Mouse (Mus musculus): ENCODE measurements around the gene Fam71e2. TPM values are rescaled to one million over a fixed set of nuclear protein-coding genes. Genes with fewer than 3 reads are reported as not detected.

Fam71e2 gene
- polyA plus RNA-seq, 1 experiment from 2014 or later: not detected

- H3K9ac ChIP-seq (ENCODE audit: low read length): peak overlapping the region; percentile 33
- H3K4me3 ChIP-seq (ENCODE audit: low read length): peak overlapping the region; percentile 48
- H3K4me2 ChIP-seq (ENCODE audit: low read depth, low read length): peak overlapping the region; percentile 56
- H3K27ac ChIP-seq (ENCODE audit: low read length): peak overlapping the region; percentile 60; the same call in 1 of the 2 replicates
- H3K9me3 ChIP-seq (ENCODE audit: control insufficient read depth, low read length): no peaks in the 10 kb centered on the region
- WGBS: 3% methylated on average over 30 of the region's 30 CpGs
- H3K36me3 ChIP-seq (ENCODE audit: control insufficient read depth, insufficient read depth, low read length): no peaks in the 10 kb centered on the region
- H3K4me1 ChIP-seq (replicated peaks; ENCODE audit: control insufficient read depth, insufficient read depth, low read length): peaks cover 8% of the 10 kb centered on the region
- no peaks in the 10 kb centered on the region for H3K27me3 ChIP-seq (ENCODE audit: control insufficient read depth, insufficient read depth, low read depth, low read length)
- ATAC-seq (ENCODE audit: low read depth): peak; percentile 86
Observed at GRCm38 (mm10) chr7:4751971-4752820, 18.9 kb downstream of the Fam71e2 start.

- Histone ChIP-seq H3K9me3 (ENCODE audit: control insufficient read depth, low read length) (no peaks in the 10 kb centered on the region), H3K4me2 (ENCODE audit: low read depth, low read length) (no peak overlapping the region), H3K4me1 (replicated peaks; ENCODE audit: control insufficient read depth, insufficient read depth, low read length) (peaks cover 8% of the 10 kb centered on the region), H3K27me3 (ENCODE audit: control insufficient read depth, insufficient read depth, low read depth, low read length) (no peaks in the 10 kb centered on the region), H3K9ac (ENCODE audit: low read length) (no peak overlapping the region), H3K4me3 (ENCODE audit: low read length) (no peak overlapping the region), H3K36me3 (ENCODE audit: control insufficient read depth, insufficient read depth, low read length) (peaks cover 3% of the 10 kb centered on the region), H3K27ac (ENCODE audit: low read length) (no peak overlapping the region)
- 77% methylated on average over 2 of the region's 2 CpGs for WGBS
- no peak for ATAC-seq (ENCODE audit: low read depth)
Observed at GRCm38 (mm10) chr7:4749169-4749568, 21.9 kb downstream of the Fam71e2 start.

- Histone ChIP-seq H3K4me1 (replicated peaks; ENCODE audit: control insufficient read depth, insufficient read depth, low read length) (peaks cover 8% of the 10 kb centered on the region), H3K9ac (ENCODE audit: low read length) (no peak overlapping the region), H3K4me2 (ENCODE audit: low read depth, low read length) (no peak overlapping the region), H3K27ac (ENCODE audit: low read length) (no peak overlapping the region), H3K27me3 (ENCODE audit: control insufficient read depth, insufficient read depth, low read depth, low read length) (no peaks in the 10 kb centered on the region), H3K36me3 (ENCODE audit: control insufficient read depth, insufficient read depth, low read length) (peaks cover 3% of the 10 kb centered on the region), H3K9me3 (ENCODE audit: control insufficient read depth, low read length) (no peaks in the 10 kb centered on the region), H3K4me3 (ENCODE audit: low read length) (no peak overlapping the region)
- ATAC-seq (ENCODE audit: low read depth): no peak
- 71% methylated on average over 4 of the region's 4 CpGs for WGBS
Observed at GRCm38 (mm10) chr7:4748321-4748720, 22.8 kb downstream of the Fam71e2 start.

- Histone ChIP-seq H3K27me3 (ENCODE audit: control insufficient read depth, insufficient read depth, low read depth, low read length) (no peaks in the 10 kb centered on the region), H3K4me1 (replicated peaks; ENCODE audit: control insufficient read depth, insufficient read depth, low read length) (peaks cover 6% of the 10 kb centered on the region), H3K36me3 (ENCODE audit: control insufficient read depth, insufficient read depth, low read length) (peaks cover 3% of the 10 kb centered on the region), H3K4me2 (ENCODE audit: low read depth, low read length) (no peak overlapping the region), H3K9ac (ENCODE audit: low read length) (no peak overlapping the region), H3K4me3 (ENCODE audit: low read length) (no peak overlapping the region), H3K9me3 (ENCODE audit: control insufficient read depth, low read length) (no peaks in the 10 kb centered on the region), H3K27ac (ENCODE audit: low read length) (no peak overlapping the region)
- 69% methylated on average over 9 of the region's 9 CpGs for whole genome bisulfite sequencing
- ATAC-seq (ENCODE audit: low read depth): no peak
Observed at GRCm38 (mm10) chr7:4747156-4747899, 23.8 kb downstream of the Fam71e2 start.

- whole genome bisulfite sequencing: 86% methylated on average over 22 of the region's 22 CpGs
- H3K4me3 ChIP-seq (ENCODE audit: low read length): no peak overlapping the region
- no peak overlapping the region for H3K4me2 ChIP-seq (ENCODE audit: low read depth, low read length)
- no peak for ATAC-seq (ENCODE audit: low read depth)
- H3K27ac ChIP-seq (ENCODE audit: low read length): no peak overlapping the region
- H3K4me1 ChIP-seq (replicated peaks; ENCODE audit: control insufficient read depth, insufficient read depth, low read length): peaks cover 5% of the 10 kb centered on the region
- no peak overlapping the region for H3K9ac ChIP-seq (ENCODE audit: low read length)
- no peaks in the 10 kb centered on the region for H3K9me3 ChIP-seq (ENCODE audit: control insufficient read depth, low read length)
- no peaks in the 10 kb centered on the region for H3K27me3 ChIP-seq (ENCODE audit: control insufficient read depth, insufficient read depth, low read depth, low read length)
- peaks cover 3% of the 10 kb centered on the region for H3K36me3 ChIP-seq (ENCODE audit: control insufficient read depth, insufficient read depth, low read length)
Observed at GRCm38 (mm10) chr7:4746326-4746980, 24.6 kb downstream of the Fam71e2 start.

GRCm38 (mm10) chr7:4744886-4745285 is 26.2 kb downstream of the Fam71e2 start:
- Histone ChIP-seq H3K9me3 (ENCODE audit: control insufficient read depth, low read length) (no peaks in the 10 kb centered on the region), H3K36me3 (ENCODE audit: control insufficient read depth, insufficient read depth, low read length) (peaks cover 3% of the 10 kb centered on the region), H3K4me3 (ENCODE audit: low read length) (no peak overlapping the region), H3K4me2 (ENCODE audit: low read depth, low read length) (no peak overlapping the region), H3K27me3 (ENCODE audit: control insufficient read depth, insufficient read depth, low read depth, low read length) (no peaks in the 10 kb centered on the region), H3K4me1 (replicated peaks; ENCODE audit: control insufficient read depth, insufficient read depth, low read length) (peaks cover 9% of the 10 kb centered on the region), H3K27ac (ENCODE audit: low read length) (no peak overlapping the region), H3K9ac (ENCODE audit: low read length) (no peak overlapping the region)
- no peak for ATAC-seq (ENCODE audit: low read depth)
- WGBS: 94% methylated on average over 6 of the region's 6 CpGs

- no peak for ATAC-seq (ENCODE audit: low read depth)
- H3K27me3 ChIP-seq (ENCODE audit: control insufficient read depth, insufficient read depth, low read depth, low read length): no peaks in the 10 kb centered on the region
- peaks cover 3% of the 10 kb centered on the region for H3K36me3 ChIP-seq (ENCODE audit: control insufficient read depth, insufficient read depth, low read length)
- WGBS: 57% methylated on average over 2 of the region's 2 CpGs
- no peak overlapping the region for H3K4me3 ChIP-seq (ENCODE audit: low read length)
- peaks cover 15% of the 10 kb centered on the region for H3K4me1 ChIP-seq (replicated peaks; ENCODE audit: control insufficient read depth, insufficient read depth, low read length)
- no peak overlapping the region for H3K4me2 ChIP-seq (ENCODE audit: low read depth, low read length)
- no peaks in the 10 kb centered on the region for H3K9me3 ChIP-seq (ENCODE audit: control insufficient read depth, low read length)
- no peak overlapping the region for H3K27ac ChIP-seq (ENCODE audit: low read length)
- H3K9ac ChIP-seq (ENCODE audit: low read length): no peak overlapping the region
Observed at GRCm38 (mm10) chr7:4743354-4743753, 27.7 kb downstream of the Fam71e2 start.

- Histone ChIP-seq H3K27ac (ENCODE audit: low read length) (no peak overlapping the region), H3K36me3 (ENCODE audit: control insufficient read depth, insufficient read depth, low read length) (peaks cover 3% of the 10 kb centered on the region), H3K27me3 (ENCODE audit: control insufficient read depth, insufficient read depth, low read depth, low read length) (no peaks in the 10 kb centered on the region), H3K9ac (ENCODE audit: low read length) (no peak overlapping the region), H3K9me3 (ENCODE audit: control insufficient read depth, low read length) (no peaks in the 10 kb centered on the region), H3K4me2 (ENCODE audit: low read depth, low read length) (no peak overlapping the region), H3K4me1 (replicated peaks; ENCODE audit: control insufficient read depth, insufficient read depth, low read length) (peaks cover 15% of the 10 kb centered on the region), H3K4me3 (ENCODE audit: low read length) (no peak overlapping the region)
- no peak for ATAC-seq (ENCODE audit: low read depth)
- WGBS: 71% methylated on average over 6 of the region's 6 CpGs
Observed at GRCm38 (mm10) chr7:4742482-4742819, 28.7 kb downstream of the Fam71e2 start.

Measured in lung, embryonic 16.5 days (tissue).